Comparison of ENCODE assay signal across 13 mouse cellular contexts in the genomic region with DNA sequence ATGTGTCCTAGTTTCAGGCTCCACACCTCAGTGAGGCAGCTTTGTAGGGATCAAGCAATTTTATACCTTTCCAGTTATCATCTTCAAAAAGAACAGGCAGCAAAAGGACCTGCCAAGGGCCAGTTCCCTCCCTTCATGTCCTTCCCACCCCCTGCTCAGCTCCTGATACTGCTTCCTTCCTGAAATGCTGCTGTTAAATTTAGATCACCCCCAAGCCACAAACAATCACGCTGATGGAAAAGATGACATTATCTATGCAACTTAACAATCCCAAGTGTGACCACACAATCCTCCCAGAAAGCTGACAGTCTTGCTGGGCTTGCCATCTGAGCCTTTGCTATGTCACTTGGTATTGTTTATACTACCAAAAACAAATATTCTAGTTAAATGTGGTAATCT. TPM values are rescaled to one million over a fixed set of nuclear protein-coding genes. Genes with fewer than 3 reads are reported as not detected.
A peak's percentile ranks its signal among the peaks of the same experiment; 100 is the strongest.
DNase-seq lines count a peak whose midpoint lies in the region; ATAC-seq lines count a peak whose summit lies in the region.
"Had no signal": no experiment of that assay in that cellular context is flagged by ENCODE, and none has a peak within 500 bp of the region (broad histone marks: within the 10 kb centered on the region; RNA-seq: fewer than 3 reads in every experiment).

No protein-coding gene starts in this region.

- no peak for ATAC-seq in intestine, embryonic 15.5 days
- ATAC-seq: forebrain, embryonic 13.5 days had no signal

- WGBS in intestine, embryonic 15.5 days = 64% methylated on average over 1 of the region's 1 CpGs

- H3K4me1 ChIP-seq in brown adipose tissue, adult 24 weeks (ENCODE audit: control insufficient read depth, insufficient read depth, insufficient read length, low read length) = peaks cover 23% of the 10 kb centered on the region
- peaks cover 28% of the 10 kb centered on the region for H3K4me1 ChIP-seq in intestine, embryonic 15.5 days (replicated peaks)
- H3K4me1 ChIP-seq in megakaryocyte, embryonic 14.5 days = peaks cover 69% of the 10 kb centered on the region

- no peak overlapping the region for H3K4me2 ChIP-seq in intestine, embryonic 15.5 days (replicated peaks)
- H3K4me2 ChIP-seq: forebrain, embryonic 13.5 days; neural tube, embryonic 15.5 days; stomach, embryonic 15.5 days had no signal

- H3K9me3 ChIP-seq in intestine, embryonic 15.5 days = no peaks in the 10 kb centered on the region
- H3K9me3 ChIP-seq in megakaryocyte, embryonic 14.5 days = no peaks in the 10 kb centered on the region
- H3K9me3 ChIP-seq: forebrain, embryonic 13.5 days; midbrain, embryonic 10.5 days; neural tube, embryonic 15.5 days; stomach, embryonic 15.5 days had no signal

- peak overlapping the region; percentile 10; the same call in 1 of the 2 replicates for H3K9ac ChIP-seq in intestine, embryonic 15.5 days
- H3K9ac ChIP-seq: forebrain, embryonic 13.5 days; neural tube, embryonic 15.5 days; stomach, embryonic 15.5 days had no signal

- peak; percentile 96 for DNase-seq in heart, adult 11 months
- no peak for DNase-seq in heart, postnatal 4 days
- no peak for DNase-seq in left cerebral cortex, postnatal 14 days (ENCODE audit: low spot score in 2 of 2)
- no peak for DNase-seq in layer of hippocampus, postnatal 10 days (ENCODE audit: low spot score in 2 of 2)
- no peak for DNase-seq in layer of hippocampus, postnatal 25 days (ENCODE audit: extremely low spot score in 1 of 2, low spot score in 1 of 2)

- no peaks in the 10 kb centered on the region for H3K36me3 ChIP-seq in intestine, embryonic 15.5 days
- H3K36me3 ChIP-seq in megakaryocyte, embryonic 14.5 days (replicated peaks; ENCODE audit: low read length) = peaks cover 52% of the 10 kb centered on the region

- peak overlapping the region; percentile 39 for H3K4me3 ChIP-seq in brown adipose tissue, adult 24 weeks (ENCODE audit: insufficient read depth, low read depth, low read length)
- H3K4me3 ChIP-seq in intestine, embryonic 15.5 days (replicated peaks) = no peak overlapping the region
- H3K4me3 ChIP-seq in megakaryocyte, embryonic 14.5 days (replicated peaks) = peak overlapping the region; percentile 74
- H3K4me3 ChIP-seq: forebrain, embryonic 13.5 days; midbrain, embryonic 10.5 days; neural tube, embryonic 15.5 days; stomach, embryonic 15.5 days had no signal

- no peaks in the 10 kb centered on the region for H3K27me3 ChIP-seq in intestine, embryonic 15.5 days (replicated peaks)
- H3K27me3 ChIP-seq in megakaryocyte, embryonic 14.5 days (replicated peaks) = peaks cover 2% of the 10 kb centered on the region
- H3K27me3 ChIP-seq: forebrain, embryonic 13.5 days; neural tube, embryonic 15.5 days; stomach, embryonic 15.5 days had no signal

- intact Hi-C loops in left cerebral cortex, postnatal 14 days (cut with DNase I) = loop anchor here (2.0 kb wide), 1 partner anchor 17 kb away; no protein-coding TSS in a partner anchor

- H3K27ac ChIP-seq in brown adipose tissue, adult 24 weeks (replicated peaks; ENCODE audit: low read depth, low read length) = peak overlapping the region; percentile 83
- H3K27ac ChIP-seq in intestine, embryonic 15.5 days = no peak overlapping the region
- H3K27ac ChIP-seq: forebrain, embryonic 13.5 days; midbrain, embryonic 10.5 days; neural tube, embryonic 15.5 days; stomach, embryonic 15.5 days had no signal

RNA-seq across cellular contexts. Expression of a gene that starts 5.7 kb away (rescaled TPM):
- total RNA-seq in heart, postnatal 4 days (2021) = 10 to 100 TPM; 16.1 to 16.6 TPM
- polyA plus RNA-seq in brown adipose tissue, adult 24 weeks (2012; ENCODE audit: insufficient read depth, insufficient read length, missing spikeins) = 6.3 and 7.0 TPM in 2 replicates
- polyA plus RNA-seq in intestine, embryonic 15.5 days (2015; fragmentation: Nextera tagmentation; extraction: Ambion mirVana) = 21.4 and 24.9 TPM in 2 replicates
- polyA plus RNA-seq in megakaryocyte, embryonic 14.5 days (2012; ENCODE audit: insufficient read depth, low replicate concordance) = 8.8 and 24.8 TPM in 2 replicates
- 10 to 100 TPM; 53.7 to 57.3 TPM for total RNA-seq in left cerebral cortex, postnatal 14 days (2021)
- 10 to 100 TPM; 41.9 to 49.9 TPM for total RNA-seq in layer of hippocampus, postnatal 10 days (2021)
- total RNA-seq in layer of hippocampus, postnatal 25 days (2021) = 10 to 100 TPM; 41.0 to 52.9 TPM

RNA-seq across cellular contexts. Expression of a gene that starts 30.9 kb away (rescaled TPM):
- total RNA-seq in heart, postnatal 4 days (2021) = 10 to 100 TPM; 86.0 to 89.4 TPM
- polyA plus RNA-seq in brown adipose tissue, adult 24 weeks (2012; ENCODE audit: insufficient read depth, insufficient read length, missing spikeins) = 65.6 and 109 TPM in 2 replicates
- polyA plus RNA-seq in intestine, embryonic 15.5 days (2015; fragmentation: Nextera tagmentation; extraction: Ambion mirVana) = 52.1 and 56.4 TPM in 2 replicates
- 48.5 and 65.5 TPM in 2 replicates for polyA plus RNA-seq in megakaryocyte, embryonic 14.5 days (2012; ENCODE audit: insufficient read depth, low replicate concordance)
- 100 to 1,000 TPM; 138 to 145 TPM for total RNA-seq in left cerebral cortex, postnatal 14 days (2021)
- 100 to 1,000 TPM; 144 to 149 TPM for total RNA-seq in layer of hippocampus, postnatal 10 days (2021)
- 100 to 1,000 TPM; 135 to 137 TPM for total RNA-seq in layer of hippocampus, postnatal 25 days (2021)

RNA-seq across cellular contexts. Expression of a gene that starts 30.9 kb away (rescaled TPM):
- total RNA-seq in heart, postnatal 4 days (2021) = not detected
- polyA plus RNA-seq in brown adipose tissue, adult 24 weeks (2012; ENCODE audit: insufficient read depth, insufficient read length, missing spikeins) = not detected in 2 replicates
- polyA plus RNA-seq in intestine, embryonic 15.5 days (2015; fragmentation: Nextera tagmentation; extraction: Ambion mirVana) = 0.10 and 0.46 TPM in 2 replicates
- not detected in 2 replicates for polyA plus RNA-seq in megakaryocyte, embryonic 14.5 days (2012; ENCODE audit: insufficient read depth, low replicate concordance)
- total RNA-seq in left cerebral cortex, postnatal 14 days (2021) = not detected
- not detected for total RNA-seq in layer of hippocampus, postnatal 10 days (2021)
- under 1 TPM in 1 of 2 experiments, not detected in 1; 0.52 TPM for total RNA-seq in layer of hippocampus, postnatal 25 days (2021)
- polyA plus RNA-seq: forebrain, embryonic 13.5 days; midbrain, embryonic 10.5 days; neural tube, embryonic 15.5 days had no signal

RNA-seq across cellular contexts. Expression of a gene that starts 33.2 kb away (rescaled TPM):
- total RNA-seq in heart, postnatal 4 days (2021) = 1 to 10 TPM in 1 of 2 experiments, under 1 TPM in 1; 0.70 to 1.1 TPM
- polyA plus RNA-seq in brown adipose tissue, adult 24 weeks (2012; ENCODE audit: insufficient read depth, insufficient read length, missing spikeins) = not detected in 2 replicates
- polyA plus RNA-seq in intestine, embryonic 15.5 days (2015; fragmentation: Nextera tagmentation; extraction: Ambion mirVana) = 0.29 and 0.36 TPM in 2 replicates
- polyA plus RNA-seq in megakaryocyte, embryonic 14.5 days (2012; ENCODE audit: insufficient read depth, low replicate concordance) = 1.9 and 3.1 TPM in 2 replicates
- total RNA-seq in left cerebral cortex, postnatal 14 days (2021) = 1 to 10 TPM; 1.1 to 1.8 TPM
- total RNA-seq in layer of hippocampus, postnatal 10 days (2021) = 1 to 10 TPM; 1.1 to 1.4 TPM
- total RNA-seq in layer of hippocampus, postnatal 25 days (2021) = 1 to 10 TPM; 2.0 TPM

RNA-seq across cellular contexts. Expression of a gene that starts 38.5 kb away (rescaled TPM):
- total RNA-seq in heart, postnatal 4 days (2021) = not detected
- polyA plus RNA-seq in brown adipose tissue, adult 24 weeks (2012; ENCODE audit: insufficient read depth, insufficient read length, missing spikeins) = not detected in 2 replicates
- 0.20 and 0.28 TPM in 2 replicates for polyA plus RNA-seq in intestine, embryonic 15.5 days (2015; fragmentation: Nextera tagmentation; extraction: Ambion mirVana)
- polyA plus RNA-seq in megakaryocyte, embryonic 14.5 days (2012; ENCODE audit: insufficient read depth, low replicate concordance) = not detected in 2 replicates
- under 1 TPM in 1 of 2 experiments, not detected in 1; 0.13 TPM for total RNA-seq in left cerebral cortex, postnatal 14 days (2021)
- not detected for total RNA-seq in layer of hippocampus, postnatal 10 days (2021)
- under 1 TPM; 0.34 to 0.47 TPM for total RNA-seq in layer of hippocampus, postnatal 25 days (2021)
- total RNA-seq: heart, postnatal 14 days had no signal
- polyA plus RNA-seq: forebrain, embryonic 13.5 days had no signal
